Mouse (Mus musculus): Measurements from ENCODE around the gene Ctbp2.

The Ctbp2 gene

GRCm38 (mm10) chr7:133002271-133002670 lies 121.9 kb downstream of the Ctbp2 start:
- DNase-seq, result no peak

GRCm38 (mm10) chr7:133001388-133001787 lies 122.8 kb downstream of the Ctbp2 start:
- no peak for DNase-seq

GRCm38 (mm10) chr7:132999061-132999460 lies 125.1 kb downstream of the Ctbp2 start:
- no peak for DNase-seq

- no peak for DNase-seq
These were observed 125.5 kb downstream of the Ctbp2 start for GRCm38 (mm10) chr7:132998639-132999038.

- DNase-seq, result peak; percentile 14
These were observed 127.8 kb downstream of the Ctbp2 start for GRCm38 (mm10) chr7:132996391-132996790.

GRCm38 (mm10) chr7:132994628-132995191 lies 129.4 kb downstream of the Ctbp2 start:
- DNase-seq, result no peak

- no peak for DNase-seq
These were observed 130.0 kb downstream of the Ctbp2 start for GRCm38 (mm10) chr7:132994120-132994519.

GRCm38 (mm10) chr7:132992967-132993615 lies 131.1 kb downstream of the Ctbp2 start:
- no peak for DNase-seq

GRCm38 (mm10) chr7:132991240-132991900 lies 132.8 kb downstream of the Ctbp2 start:
- DNase-seq, result no peak

- DNase-seq, result no peak
These were observed 134.3 kb downstream of the Ctbp2 start for GRCm38 (mm10) chr7:132989839-132990238.

GRCm38 (mm10) chr7:132982639-132983038 lies 141.5 kb downstream of the Ctbp2 start:
- DNase-seq, result no peak

GRCm38 (mm10) chr7:132977981-132978380 lies 146.2 kb downstream of the Ctbp2 start:
- no peak for DNase-seq

GRCm38 (mm10) chr7:132976079-132976478 lies 148.1 kb downstream of the Ctbp2 start:
- DNase-seq, result no peak

GRCm38 (mm10) chr7:132972079-132972478 lies 152.1 kb downstream of the Ctbp2 start:
- DNase-seq, result no peak

- DNase-seq, result no peak
These were observed 158.4 kb downstream of the Ctbp2 start for GRCm38 (mm10) chr7:132965707-132966106.

GRCm38 (mm10) chr7:132964395-132964794 lies 159.8 kb downstream of the Ctbp2 start:
- DNase-seq, result no peak

GRCm38 (mm10) chr7:132950613-132951012 lies 173.5 kb downstream of the Ctbp2 start:
- DNase-seq, result no peak

- no peak for DNase-seq
These were observed 174.2 kb downstream of the Ctbp2 start for GRCm38 (mm10) chr7:132949968-132950367.

- DNase-seq, result no peak
These were observed 183.6 kb downstream of the Ctbp2 start for GRCm38 (mm10) chr7:132940569-132940968.

- no peak for DNase-seq
These were observed 185.0 kb downstream of the Ctbp2 start for GRCm38 (mm10) chr7:132939118-132939517.

Data from liver (tissue).